Mouse (Mus musculus) cerebellum, adult 9-11 months (tissue): ENCODE data around the gene Fam222b.
"Not testable (repeated sequence)": the region's sequence is repeated elsewhere in the genome, so short reads cannot be mapped to it uniquely, and the experiment has no call there.

Experiments used
- DNase-seq: peaks from one replicate; pipeline ENCODE4 v3.0.0; 2022

The Fam222b gene

DNA sequence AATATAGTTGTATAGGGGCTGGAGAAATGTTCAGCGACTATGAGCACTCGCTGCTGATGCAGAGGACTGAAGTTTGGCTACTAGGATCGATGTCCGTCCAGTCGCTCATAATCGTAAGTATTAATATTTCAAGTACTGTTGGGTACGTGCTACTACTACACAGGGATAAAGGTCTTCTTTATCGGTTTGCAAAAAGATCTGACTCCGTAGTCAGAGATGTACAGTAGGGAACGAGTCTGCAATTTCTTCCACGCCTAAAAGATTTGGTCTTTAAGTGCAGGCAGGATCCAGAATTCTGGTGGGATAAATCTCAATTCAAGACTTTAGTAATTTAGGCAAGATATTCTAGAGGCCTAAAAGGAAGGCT, 340 bp upstream of the Fam222b start:
- no peak for DNase-seq

GRCm38 (mm10) chr11:78095144-78095516, 670 bp downstream of the Fam222b start:
- DNase-seq, result no peak

DNA sequence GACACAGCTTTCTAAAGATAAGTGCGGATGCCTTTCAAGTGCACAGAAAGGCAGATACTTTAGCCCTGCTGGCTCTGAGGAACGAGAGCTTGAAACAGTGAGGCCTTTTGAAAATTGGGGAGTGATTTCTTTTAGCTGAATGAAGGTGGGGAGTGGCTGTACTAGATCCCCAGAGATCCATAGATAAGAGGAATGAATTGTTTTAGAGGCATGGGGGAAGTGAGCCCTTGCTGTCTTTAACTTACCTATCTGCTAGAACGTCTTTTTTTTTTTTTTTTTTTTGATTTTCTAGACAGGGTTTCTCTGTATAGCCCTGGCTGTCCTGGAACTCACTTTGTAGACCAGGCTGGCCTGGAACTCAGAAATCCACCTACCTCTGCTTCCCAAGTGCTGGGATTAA, 2.6 kb downstream of the Fam222b start:
- no peak for DNase-seq

- no peak for DNase-seq
Observed at GRCm38 (mm10) chr11:78100746-78101145, 6.3 kb downstream of the Fam222b start.

- no peak for DNase-seq
Observed at GRCm38 (mm10) chr11:78102142-78102541, 7.7 kb downstream of the Fam222b start.

- no peak for DNase-seq
Observed at GRCm38 (mm10) chr11:78102958-78103747, 8.7 kb downstream of the Fam222b start.

GRCm38 (mm10) chr11:78104501-78104900, 10.0 kb downstream of the Fam222b start:
- no peak for DNase-seq

GRCm38 (mm10) chr11:78113616-78114015, 19.2 kb downstream of the Fam222b start:
- no peak for DNase-seq

- DNase-seq, result no peak
Observed at GRCm38 (mm10) chr11:78114676-78115366, 20.4 kb downstream of the Fam222b start.

DNA sequence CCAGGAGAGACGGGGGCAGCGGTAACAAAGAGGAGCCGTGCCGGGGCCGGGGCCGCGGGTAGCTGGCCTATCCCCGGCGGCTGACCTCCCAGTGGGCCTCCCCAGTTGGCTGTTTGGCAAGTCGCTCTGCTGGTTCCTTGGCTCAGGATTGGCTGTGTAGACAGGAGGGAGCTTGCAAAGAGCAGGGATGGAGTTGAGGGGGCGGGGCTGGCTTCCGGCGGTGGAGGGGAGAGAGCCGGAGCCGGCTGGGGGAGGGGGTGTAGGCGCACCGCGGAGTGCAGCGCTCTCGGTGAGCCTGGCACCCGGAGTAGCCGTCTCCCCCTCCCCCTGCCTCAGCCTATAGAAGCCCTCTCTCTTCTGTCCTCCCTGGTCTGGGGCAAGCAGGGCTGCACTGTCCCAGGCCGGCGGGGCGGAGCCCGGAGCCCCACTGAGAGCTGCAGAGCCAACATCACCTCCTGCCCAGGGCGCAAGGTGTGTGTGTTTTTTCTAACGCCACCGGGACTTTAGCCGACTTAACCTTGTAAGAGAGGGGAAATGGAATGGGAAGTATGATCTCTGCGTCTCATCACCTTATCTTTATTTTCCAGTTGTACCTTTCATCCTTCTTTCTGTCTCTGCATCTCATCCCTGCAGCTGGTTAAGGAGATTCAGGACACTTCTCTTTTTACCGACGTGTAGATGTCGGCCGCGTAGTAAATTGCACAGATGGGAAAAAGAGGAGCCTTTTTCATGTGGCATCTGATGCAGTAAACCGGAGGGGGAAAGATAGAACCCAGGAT, 21.1 kb downstream of the Fam222b start:
- DNase-seq, result peak; percentile 97

- no peak for DNase-seq
Observed at GRCm38 (mm10) chr11:78116146-78116410, 21.6 kb downstream of the Fam222b start.

DNA sequence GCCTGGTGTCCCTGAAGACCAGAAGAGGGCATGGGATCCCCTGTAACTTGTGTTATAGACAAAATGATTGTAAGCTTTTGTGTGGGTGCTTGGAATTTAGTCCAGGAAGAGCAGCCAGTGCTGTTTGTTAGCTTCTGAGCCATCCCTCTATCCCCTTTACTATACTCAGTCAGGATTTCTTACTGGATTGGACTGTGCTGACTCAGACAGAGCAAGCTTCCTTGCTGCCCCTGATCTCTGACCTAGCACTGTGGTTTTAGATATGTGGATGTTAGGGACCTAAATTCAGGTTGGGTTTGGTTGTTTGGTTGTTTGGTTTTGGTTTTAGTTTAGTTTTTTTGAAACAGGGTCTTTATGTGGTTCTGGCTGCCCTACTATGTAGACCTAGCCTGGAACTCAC, 24.0 kb downstream of the Fam222b start:
- DNase-seq, result no peak

DNA sequence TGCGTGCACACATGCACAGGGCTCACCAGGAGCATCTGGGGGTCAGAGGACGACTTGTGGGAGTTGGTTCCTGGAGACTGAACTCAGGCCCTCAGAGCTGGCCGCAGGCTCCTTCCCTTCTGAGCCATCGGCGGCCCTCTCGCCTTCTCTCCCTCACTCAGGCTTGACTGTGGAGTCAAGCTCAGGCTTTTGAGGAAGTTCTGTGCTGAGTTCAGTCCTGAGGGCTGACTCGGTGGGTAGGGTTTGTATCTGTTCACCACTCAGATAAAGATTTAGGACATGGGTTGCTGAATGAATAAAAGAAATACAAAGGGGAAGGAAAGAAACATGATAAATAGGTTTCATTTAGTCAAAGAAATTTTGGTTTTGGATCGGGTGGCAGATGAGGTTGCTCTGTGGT, 25.4 kb downstream of the Fam222b start:
- no peak for DNase-seq

- DNase-seq, result peak; percentile 32
Observed at GRCm38 (mm10) chr11:78121176-78121575, 26.7 kb downstream of the Fam222b start.

DNA sequence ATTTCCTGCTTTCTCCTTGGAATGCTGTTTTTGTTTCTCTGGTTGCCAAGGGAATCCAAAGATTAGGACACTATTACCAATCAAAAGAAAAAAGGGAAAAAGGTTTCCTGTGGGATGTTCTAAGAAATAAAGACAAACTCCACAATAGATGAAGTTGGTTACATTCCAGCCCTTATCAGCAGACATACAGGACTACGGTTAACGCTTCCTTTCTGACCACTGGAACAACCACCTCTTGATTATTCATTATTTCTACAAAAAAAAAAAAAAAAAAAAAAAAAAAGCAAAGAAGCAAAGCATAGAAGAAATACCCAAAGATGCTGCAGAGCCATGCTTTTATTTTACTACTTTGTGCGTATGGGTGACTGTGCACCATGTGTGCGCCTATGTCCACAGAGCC, 28.4 kb downstream of the Fam222b start:
- no peak for DNase-seq

- DNase-seq, result no peak
Observed at GRCm38 (mm10) chr11:78123782-78124181, 29.3 kb downstream of the Fam222b start.

DNA sequence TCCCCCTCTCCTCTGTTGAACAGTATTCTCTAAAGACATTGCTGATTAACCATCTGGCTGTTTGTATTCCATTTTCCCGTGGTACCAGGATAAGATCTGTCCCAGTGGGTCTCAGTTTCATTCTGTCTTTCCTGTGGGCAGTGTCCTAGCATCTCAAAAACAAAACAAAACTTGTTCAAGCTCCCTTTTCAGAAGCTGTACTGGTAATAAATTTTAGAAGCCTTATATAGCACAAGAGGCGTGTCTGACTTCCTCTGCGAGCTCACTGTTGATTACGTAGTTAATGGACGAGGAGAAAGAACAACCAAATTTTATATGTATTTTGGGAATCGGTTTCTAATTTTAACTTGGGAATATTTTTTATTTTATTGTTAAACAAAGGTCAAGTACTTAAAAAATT, 31.2 kb downstream of the Fam222b start:
- DNase-seq, result no peak

DNA sequence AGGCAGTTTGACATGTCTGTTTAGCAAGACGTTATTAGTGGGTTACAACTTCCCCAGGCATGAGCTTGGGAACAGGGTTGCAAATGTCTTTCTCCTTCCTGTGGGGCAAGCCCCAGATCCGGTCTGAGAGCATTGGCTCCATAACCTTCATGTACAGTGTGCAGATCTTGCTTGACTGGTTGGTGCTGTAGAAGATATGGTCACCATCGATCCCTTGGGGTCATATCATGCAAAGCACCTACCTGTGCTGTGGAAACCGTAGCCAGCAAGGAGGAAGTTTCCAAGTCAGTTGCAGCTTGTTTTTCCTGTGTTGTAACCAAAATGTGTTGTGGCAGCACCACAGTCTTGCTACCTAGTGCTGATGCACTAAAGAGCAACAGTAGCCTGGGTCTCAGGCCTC, 32.3 kb downstream of the Fam222b start:
- no peak for DNase-seq

DNA sequence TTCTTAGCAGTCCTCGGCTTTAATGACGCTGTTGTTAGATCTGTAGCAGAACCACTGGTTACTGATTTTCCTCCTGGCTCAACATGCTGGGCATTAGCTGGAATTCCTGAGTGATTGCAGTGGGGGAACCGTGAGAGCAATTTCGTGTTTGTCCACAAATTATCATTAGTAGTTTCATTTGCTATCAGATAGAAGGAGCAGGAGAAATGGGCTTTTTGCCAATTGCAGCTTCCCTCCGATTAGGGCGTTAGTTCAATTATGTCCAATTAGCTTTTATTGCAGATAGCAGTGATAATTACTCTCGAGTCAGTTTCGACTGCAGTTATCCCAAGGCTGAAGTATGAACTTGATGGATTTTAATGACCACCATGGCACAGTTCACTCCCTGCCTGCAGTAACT, 35.0 kb downstream of the Fam222b start:
- DNase-seq, result no peak

DNA sequence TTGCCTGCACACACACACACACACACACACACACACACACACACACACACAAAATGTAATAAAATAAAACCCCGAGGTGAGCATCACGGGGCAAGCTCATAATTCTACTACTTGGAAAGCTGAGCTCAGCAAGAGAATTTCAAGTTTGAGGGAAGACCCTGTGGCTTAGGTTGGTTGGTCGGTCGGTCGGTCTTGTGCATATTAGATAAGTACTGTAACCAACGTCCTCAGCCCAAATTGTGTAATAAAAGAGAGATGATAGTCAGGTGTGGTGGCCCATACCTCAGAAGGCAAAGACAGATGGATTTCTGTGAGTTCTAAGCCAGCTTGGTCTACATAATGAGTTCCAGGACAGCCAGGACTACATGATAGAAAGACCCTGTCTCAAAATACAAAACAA, 39.5 kb downstream of the Fam222b start:
- DNase-seq, result no peak

DNA sequence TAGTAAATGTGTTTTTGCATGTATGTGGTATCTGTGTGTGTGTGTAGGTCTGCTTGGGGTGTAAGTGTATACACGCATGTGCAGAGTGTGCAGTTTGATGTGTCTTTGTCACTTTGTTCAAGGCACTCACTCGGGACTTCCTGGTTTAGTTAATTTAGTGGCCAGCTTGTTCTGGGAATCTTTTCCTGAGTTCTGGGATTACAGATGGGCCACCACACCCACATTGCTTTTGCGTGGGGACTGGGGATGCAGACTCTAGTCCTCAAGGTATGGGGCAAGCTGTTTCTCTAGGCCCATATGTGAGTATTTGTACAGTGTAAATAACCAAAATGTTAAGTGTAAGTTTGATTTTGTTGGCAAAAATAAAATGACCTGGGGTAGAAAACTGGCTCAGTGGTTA, 39.9 kb downstream of the Fam222b start:
- DNase-seq, result no peak

- DNase-seq, result not testable (repeated sequence)
Observed at GRCm38 (mm10) chr11:78135314-78135713, 40.9 kb downstream of the Fam222b start.

DNA sequence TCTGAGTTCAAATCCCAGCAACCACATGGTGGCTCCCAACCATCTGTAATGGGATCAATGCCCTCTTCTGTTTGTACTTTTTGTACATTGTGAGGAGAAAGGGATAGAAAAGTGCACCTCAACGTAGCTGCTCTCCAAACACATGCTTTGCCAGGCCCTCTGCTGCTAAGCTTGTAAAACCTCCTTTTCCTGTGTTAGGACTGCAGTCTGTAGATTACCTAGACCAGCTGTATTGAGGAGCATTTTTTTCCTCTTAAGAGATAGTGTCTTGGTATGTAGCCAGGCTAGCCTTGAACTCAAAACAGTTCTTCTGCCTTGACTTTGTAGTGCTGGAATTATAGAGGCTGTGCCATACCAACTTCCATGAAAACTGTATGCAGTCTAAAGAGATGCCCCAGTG, 41.7 kb downstream of the Fam222b start:
- no peak for DNase-seq

DNA sequence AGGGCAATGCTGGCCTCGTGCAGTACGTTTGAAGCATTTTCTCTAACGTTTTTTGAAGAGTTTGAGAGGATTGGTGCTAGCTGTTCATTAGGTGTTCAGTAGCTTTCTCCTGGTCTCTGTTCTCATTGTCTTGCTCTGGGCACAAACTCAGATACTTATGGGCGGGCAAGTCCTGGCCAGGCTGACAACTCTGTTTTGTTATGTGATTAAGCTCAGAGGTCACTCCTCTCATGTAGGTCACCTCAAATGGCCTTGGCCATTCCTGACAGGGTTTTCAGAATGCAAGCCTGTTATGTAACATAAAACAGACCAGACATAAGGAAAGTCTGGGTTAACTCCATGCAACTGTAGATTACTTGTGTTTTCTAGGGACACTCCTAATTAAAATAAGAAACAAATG, 43.1 kb downstream of the Fam222b start:
- DNase-seq, result no peak
